Mouse (Mus musculus) small intestine, adult 2 months (tissue): ENCODE measurements at regions not wholly inside any gene's neighbourhood (a gene's known extent, or its start where the extent isn't known, plus 50 kb on each side); places are given as distances from the start of the nearest gene placed in this dataset.

Experiments used
- CTCF ChIP-seq: fragments of 200-500 bp; IDR thresholded peaks from 2 replicates; pipeline ENCODE4 v1.5.1; 2012; ENCODE audit warnings: low read depth, mild to moderate bottlenecking, control low read depth, inconsistent platforms, low read length, moderate library complexity, mixed read lengths; ENCODE audit not compliant: insufficient replicate concordance, insufficient read length; ENCODE audit errors: extremely low read depth
- POLR2A ChIP-seq: fragments of 200-500 bp; IDR thresholded peaks from 2 replicates; pipeline ENCODE4 v1.6.1; 2012; ENCODE audit warnings: low read depth, mild to moderate bottlenecking, control low read depth, inconsistent platforms, low read length, moderate library complexity

DNA sequence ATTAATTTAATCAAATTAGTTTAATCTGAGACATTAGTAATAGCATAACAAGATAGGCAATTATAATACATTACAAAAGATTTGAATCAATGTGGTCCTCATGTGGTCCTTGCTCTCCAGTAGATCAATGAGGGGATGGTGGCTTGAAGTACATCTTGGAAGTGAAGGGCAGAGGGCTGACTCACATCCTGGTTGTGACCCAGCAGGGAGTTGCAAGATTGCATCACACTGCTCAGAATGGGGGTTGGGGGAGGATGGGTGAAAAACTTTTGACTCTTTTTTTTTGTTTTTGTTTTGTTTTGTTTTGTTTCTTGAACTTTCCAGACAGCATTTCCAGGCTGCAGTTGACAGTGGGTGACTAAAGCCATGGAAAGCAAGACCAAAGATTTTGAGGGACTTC, 191.1 kb upstream of the Dio3 start:
- TF ChIP-seq CTCF, result no peak
- no peak for TF ChIP-seq POLR2A
